8 mouse cellular contexts compared by ENCODE assay signal in genomic region chr1:159670629-159671150, GRCm38 (mm10).
DNase-seq lines count a peak whose midpoint lies in the region; ATAC-seq and TF ChIP-seq lines count a peak whose summit lies in the region.
"Had no signal": no experiment of that assay in that cellular context is flagged by ENCODE, and none has a peak within 500 bp of the region (broad histone marks: within the 10 kb centered on the region; RNA-seq: fewer than 3 reads in every experiment).

No protein-coding gene starts in this region.

- H3K27ac ChIP-seq in gastrocnemius, adult 2 months: peak overlapping the region; percentile 69
- H3K27ac ChIP-seq in hindbrain, embryonic 15.5 days (replicated peaks): 0 out of 2 replicates have a peak overlapping the region, but pooled peaks have one; percentile 4
- H3K27ac ChIP-seq in neural tube, embryonic 14.5 days (ENCODE audit: low read depth, low read length): no peak overlapping the region
- H3K27ac ChIP-seq: limb, embryonic 15.5 days had no signal

- H3K27me3 ChIP-seq in hindbrain, embryonic 15.5 days: no peaks in the 10 kb centered on the region
- H3K27me3 ChIP-seq in neural tube, embryonic 14.5 days (ENCODE audit: control insufficient read depth, insufficient read depth, low read length): no peaks in the 10 kb centered on the region
- H3K27me3 ChIP-seq: limb, embryonic 15.5 days had no signal

- ATAC-seq in hindbrain, embryonic 15.5 days (ENCODE audit: low FRiP score, low read depth): peak; percentile 84
- ATAC-seq in neural tube, embryonic 14.5 days (ENCODE audit: low read depth): peak; percentile 92

- H3K9ac ChIP-seq in hindbrain, embryonic 15.5 days: no peak overlapping the region
- no peak overlapping the region; the same call in 1 of the 2 replicates for H3K9ac ChIP-seq in neural tube, embryonic 14.5 days (replicated peaks; ENCODE audit: low read depth, low read length)
- H3K9ac ChIP-seq: limb, embryonic 15.5 days had no signal

- DNase-seq in adrenal gland, postnatal 10 days: peak; percentile 73
- peak; percentile 63 to 75 for DNase-seq in cerebellum, postnatal 10 days
- peak; percentile 85 for DNase-seq in gastrocnemius, adult 2 months
- DNase-seq in left cerebral cortex, postnatal 14 days (ENCODE audit: low spot score in 2 of 2): peak; percentile 78 to 84
- no peak for DNase-seq in thymus, adult 18-20 months

- no peaks in the 10 kb centered on the region for H3K36me3 ChIP-seq in hindbrain, embryonic 15.5 days
- no peaks in the 10 kb centered on the region for H3K36me3 ChIP-seq in neural tube, embryonic 14.5 days (ENCODE audit: control insufficient read depth, insufficient read depth, low read length)
- H3K36me3 ChIP-seq: limb, embryonic 15.5 days had no signal

- H3K4me3 ChIP-seq in gastrocnemius, adult 2 months: peak overlapping the region; percentile 47
- H3K4me3 ChIP-seq in hindbrain, embryonic 15.5 days: no peak overlapping the region
- H3K4me3 ChIP-seq in neural tube, embryonic 14.5 days (ENCODE audit: low read depth, low read length): no peak overlapping the region
- H3K4me3 ChIP-seq: limb, embryonic 15.5 days had no signal

- peak overlapping the region; percentile 39 for H3K4me2 ChIP-seq in hindbrain, embryonic 15.5 days
- peak overlapping the region; percentile 38 for H3K4me2 ChIP-seq in neural tube, embryonic 14.5 days (ENCODE audit: low read depth, low read length)
- H3K4me2 ChIP-seq: limb, embryonic 15.5 days had no signal

- TF ChIP-seq CTCF in gastrocnemius, adult 2 months (IDR thresholded peaks at IDR 0.05): no peak

- intact Hi-C loops in gastrocnemius, adult 2 months (cut with DNase I): no loop called here
- intact Hi-C loops in left cerebral cortex, postnatal 14 days (cut with DNase I): no loop called here

- H3K4me1 ChIP-seq in hindbrain, embryonic 15.5 days (replicated peaks): peaks cover 14% of the 10 kb centered on the region
- peaks cover 11% of the 10 kb centered on the region for H3K4me1 ChIP-seq in neural tube, embryonic 14.5 days (ENCODE audit: control insufficient read depth, insufficient read depth, low read length)

- WGBS in hindbrain, embryonic 15.5 days: 7% methylated on average over 16 of the region's 16 CpGs
- 5% methylated on average over 16 of the region's 16 CpGs for WGBS in neural tube, embryonic 14.5 days

- H3K9me3 ChIP-seq in hindbrain, embryonic 15.5 days: no peaks in the 10 kb centered on the region
- no peaks in the 10 kb centered on the region for H3K9me3 ChIP-seq in neural tube, embryonic 14.5 days (ENCODE audit: control insufficient read depth, low read length)
- H3K9me3 ChIP-seq: limb, embryonic 15.5 days had no signal

Comparison
In these comparisons a context has a peak if more than half of its experiments do, and no peak if none do; other contexts are left out.
1. DNase-seq: peak in adrenal gland, postnatal 10 days (single experiment), cerebellum, postnatal 10 days (2 of 2), gastrocnemius, adult 2 months (single experiment) and left cerebral cortex, postnatal 14 days (2 of 2); none in thymus, adult 18-20 months (0 of 2).